Mouse (Mus musculus) cortical plate, adult 2 months (tissue): Measurements from ENCODE around the gene Nodal.

Source experiments
- CTCF ChIP-seq: fragments of 200-500 bp; IDR thresholded peaks from 2 replicates; pipeline ENCODE4 v1.5.1; 2011; ENCODE audit warnings: mild to moderate bottlenecking, control low read depth, low read length; ENCODE audit not compliant: insufficient read depth; ENCODE audit errors: extremely low read depth
- POLR2A ChIP-seq: fragments of 200-500 bp; IDR thresholded peaks from 2 replicates; pipeline ENCODE4 v1.6.1; 2011; ENCODE audit warnings: mild to moderate bottlenecking, low read length, control low read depth; ENCODE audit not compliant: insufficient read depth; ENCODE audit errors: extremely low read depth

- TF ChIP-seq POLR2A = no peak
- no peak for TF ChIP-seq CTCF
Observed at GRCm38 (mm10) chr10:61389020-61389419, 28.8 kb upstream of the Nodal start.
